Mouse (Mus musculus) spleen, postnatal 14 days (tissue): ENCODE results near the gene Hoxd4.
A peak's percentile ranks its signal among the peaks of the same experiment; 100 is the strongest.

ENCODE experiments used
- DNase-seq, 2 experiments: peaks; one replicate each; pipeline ENCODE4 v3.0.0; 2021 to 2022; ENCODE audit warnings: low spot score in 2 of 2

The Hoxd4 gene

GRCm38 (mm10) chr2:74706393-74706960 lies 5.3 kb upstream of the Hoxd4 start:
- DNase-seq, result no peak

GRCm38 (mm10) chr2:74707599-74707998 lies 4.1 kb upstream of the Hoxd4 start:
- DNase-seq, result no peak

- DNase-seq, result no peak
Measured at GRCm38 (mm10) chr2:74708676-74709075, 3.1 kb upstream of the Hoxd4 start.

DNA sequence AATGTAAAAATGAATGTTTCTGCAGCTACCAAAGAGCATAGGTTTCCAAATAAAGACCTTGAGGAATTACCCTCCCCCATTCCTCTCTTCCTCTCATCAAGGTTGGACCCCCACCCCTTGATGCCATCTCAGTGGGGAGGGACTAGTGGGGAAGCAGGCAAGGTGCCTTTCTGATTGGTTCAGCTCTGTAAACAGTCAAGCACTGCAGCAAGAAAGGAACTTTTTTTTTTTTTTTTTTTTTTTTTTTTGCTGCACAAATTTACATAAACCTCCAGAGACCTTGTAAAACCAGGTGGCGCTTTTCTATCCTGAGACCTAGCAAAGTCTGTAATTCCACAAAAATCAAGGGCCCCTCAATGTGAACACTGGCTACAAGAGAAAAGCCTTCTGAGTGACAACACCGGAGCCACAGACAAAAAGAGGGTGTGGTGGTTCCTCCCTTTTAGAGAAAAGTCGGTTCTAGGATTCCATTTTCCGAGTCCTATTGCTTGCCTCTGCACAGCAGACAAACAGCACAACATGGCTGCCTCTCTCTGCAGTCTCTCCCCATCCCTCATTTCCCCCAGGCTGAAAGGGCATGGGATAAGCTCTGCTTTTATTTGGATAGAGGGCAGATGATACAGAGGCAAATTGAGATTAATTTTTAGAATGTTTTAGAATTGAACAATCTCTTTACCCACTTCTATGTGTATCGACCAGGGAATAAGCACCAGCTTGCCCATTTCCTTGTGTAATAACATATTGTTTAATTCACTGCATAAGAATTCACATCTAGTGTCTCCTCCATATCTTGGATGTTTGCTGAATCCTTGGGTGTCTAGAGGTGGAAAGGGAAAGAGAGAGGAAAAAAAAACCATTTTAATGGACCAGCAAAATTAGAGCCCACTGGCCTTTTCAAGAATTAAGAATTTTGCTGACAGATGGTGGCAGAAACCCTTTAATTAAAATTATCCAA lies 2.0 kb upstream of the Hoxd4 start:
- DNase-seq, result no peak

DNA sequence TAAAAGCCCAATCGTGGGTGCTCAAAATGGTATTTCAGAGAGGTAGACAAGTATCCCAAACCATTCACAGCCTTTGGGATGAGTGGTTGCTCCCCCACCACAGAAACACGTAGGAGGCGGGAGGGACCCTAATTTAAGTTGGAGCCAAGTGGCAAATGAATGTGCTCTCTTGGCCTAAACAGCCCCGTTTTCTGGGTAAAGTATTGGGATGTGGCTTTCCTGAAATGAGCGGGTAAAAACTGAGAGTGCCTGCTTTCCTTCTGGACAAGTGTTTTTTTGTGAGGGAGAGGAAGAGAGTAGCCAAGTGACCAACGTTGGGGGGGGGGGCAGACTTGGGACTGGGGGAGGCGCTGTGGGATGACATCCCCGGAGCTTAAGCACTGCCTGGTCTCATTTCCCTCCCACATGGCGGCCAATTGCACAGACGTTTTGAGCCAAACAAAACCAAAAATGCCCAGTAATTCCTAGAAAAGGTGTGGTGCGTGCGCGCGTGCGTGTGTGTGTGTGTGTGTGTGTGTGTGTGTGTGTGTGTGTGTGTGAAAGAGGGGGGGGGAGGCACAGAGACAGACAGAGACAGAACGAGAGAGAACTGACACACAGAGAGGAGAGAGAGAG lies 693 bp upstream of the Hoxd4 start:
- DNase-seq, result no peak

GRCm38 (mm10) chr2:74713239-74714150 lies 1.8 kb downstream of the Hoxd4 start:
- DNase-seq, result no peak

DNA sequence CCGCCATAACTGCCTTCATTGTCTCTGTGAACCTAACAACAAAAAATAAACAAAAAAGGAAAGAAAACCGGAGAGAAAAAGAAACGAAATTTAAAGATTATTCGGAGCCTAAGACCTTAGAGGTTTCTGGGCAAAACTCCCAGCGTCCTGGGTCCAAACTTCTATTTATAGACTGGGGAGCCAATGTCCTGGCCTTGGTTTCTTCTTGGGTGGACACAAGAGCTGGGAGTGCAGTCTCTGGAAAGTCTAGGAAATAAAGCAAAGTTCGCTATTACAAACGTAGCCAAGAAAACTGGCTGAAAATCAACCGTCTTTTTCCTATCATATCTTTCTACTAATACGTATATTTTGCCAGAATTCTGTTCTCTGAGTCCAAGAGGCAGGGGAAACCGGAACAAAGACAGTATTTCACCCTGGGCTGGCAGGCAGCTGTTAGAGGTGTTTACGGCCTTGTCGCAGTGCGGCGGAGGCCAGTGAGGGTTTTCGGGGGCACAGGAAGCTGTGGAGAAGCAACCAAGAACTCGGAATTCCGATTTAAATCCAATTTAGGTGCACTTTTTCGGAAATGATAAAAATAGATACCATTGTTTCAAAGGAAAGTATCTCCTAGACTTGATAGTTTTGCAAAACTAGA lies 2.5 kb downstream of the Hoxd4 start:
- no peak for DNase-seq

- no peak for DNase-seq
Measured at GRCm38 (mm10) chr2:74714881-74715280, 3.2 kb downstream of the Hoxd4 start.

- DNase-seq, result peak in 1 of 2 experiments; percentile 49
Measured at GRCm38 (mm10) chr2:74715504-74716241, 3.9 kb downstream of the Hoxd4 start.

GRCm38 (mm10) chr2:74720384-74720783 lies 8.7 kb downstream of the Hoxd4 start:
- no peak for DNase-seq

- no peak for DNase-seq
Measured at GRCm38 (mm10) chr2:74720955-74721491, 9.3 kb downstream of the Hoxd4 start.

DNA sequence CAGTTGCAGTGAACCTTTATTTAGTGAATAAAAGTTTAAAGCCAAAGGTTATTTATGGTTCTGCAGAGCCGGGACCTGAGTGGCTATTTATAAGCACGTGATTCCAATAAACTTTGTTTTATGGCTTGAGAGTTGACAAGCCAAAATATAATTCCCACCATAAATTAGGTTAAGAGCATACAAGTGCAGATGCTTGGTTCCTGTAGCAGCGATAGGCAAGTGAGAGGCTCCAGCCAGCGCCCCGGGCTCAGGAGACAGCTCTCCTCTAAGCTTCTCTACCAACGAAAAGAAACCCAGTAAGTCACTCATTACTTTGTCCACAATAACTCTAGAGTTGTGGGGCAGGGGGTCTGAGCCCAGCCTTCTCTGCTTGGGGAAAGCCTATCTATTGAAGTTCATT lies 10.2 kb downstream of the Hoxd4 start:
- no peak for DNase-seq

GRCm38 (mm10) chr2:74722949-74723348 lies 11.2 kb downstream of the Hoxd4 start:
- DNase-seq, result no peak

DNA sequence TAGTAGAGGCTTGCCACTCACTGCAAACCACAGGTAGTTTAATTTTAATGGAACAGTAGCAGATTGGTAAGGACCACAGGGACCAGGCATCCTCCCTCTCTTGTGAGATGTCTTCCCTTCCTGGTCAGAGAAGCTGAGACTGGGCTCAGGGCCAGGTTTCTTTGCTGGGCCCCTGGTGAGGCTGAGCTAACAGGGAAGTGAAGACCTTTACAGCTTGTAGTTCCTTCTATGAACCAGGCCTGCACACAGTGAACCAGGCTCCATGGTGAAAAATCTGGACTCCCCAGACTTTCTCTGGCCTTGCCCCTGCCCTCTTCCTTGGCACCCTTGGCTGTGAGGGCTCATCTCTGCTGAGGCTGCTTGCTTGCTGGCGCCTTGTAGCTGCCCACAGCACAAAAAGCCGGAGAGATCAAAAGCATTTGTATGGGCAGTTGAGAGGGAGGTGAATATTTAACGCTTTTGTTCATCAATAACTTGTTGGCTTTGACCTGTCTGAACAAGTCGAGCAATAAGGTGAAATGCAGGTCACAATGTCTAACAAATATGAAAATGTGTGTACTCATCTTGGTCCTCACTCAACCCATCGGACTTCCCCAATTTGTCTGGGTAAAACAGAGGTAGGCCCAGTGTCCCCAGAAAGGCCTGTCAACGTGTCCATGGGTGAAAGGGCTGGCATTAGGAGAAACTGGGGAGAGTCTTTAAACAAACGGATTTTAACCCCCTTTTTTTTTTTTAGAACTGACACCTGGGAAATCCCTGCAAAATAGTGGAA lies 12.7 kb downstream of the Hoxd4 start:
- no peak for DNase-seq

GRCm38 (mm10) chr2:74725171-74725570 lies 13.4 kb downstream of the Hoxd4 start:
- no peak for DNase-seq

DNA sequence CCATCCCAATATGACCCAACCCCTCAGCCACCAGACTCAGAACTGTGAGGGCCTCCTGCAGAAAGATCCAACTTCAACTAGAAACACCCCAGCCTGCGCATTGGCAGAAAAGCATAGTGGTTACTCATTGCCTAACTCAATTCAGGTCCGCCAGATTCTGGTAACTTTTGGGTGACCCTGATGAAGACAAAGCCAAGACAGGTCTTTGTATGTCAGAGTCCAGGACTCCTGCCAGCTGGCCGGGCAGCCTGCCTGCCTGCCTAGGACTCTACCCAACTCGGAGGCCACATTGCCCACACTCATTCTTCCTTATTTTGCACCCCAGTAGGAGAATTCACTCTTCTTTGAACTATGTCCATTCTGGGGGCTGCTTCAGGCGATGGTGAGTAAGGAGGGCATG lies 14.8 kb downstream of the Hoxd4 start, which contains the start of gene Gm28230:
Gene Gm28230 (plus strand): TSS at position 178 of the 400 bp plus-strand sequence.
- no peak for DNase-seq

DNA sequence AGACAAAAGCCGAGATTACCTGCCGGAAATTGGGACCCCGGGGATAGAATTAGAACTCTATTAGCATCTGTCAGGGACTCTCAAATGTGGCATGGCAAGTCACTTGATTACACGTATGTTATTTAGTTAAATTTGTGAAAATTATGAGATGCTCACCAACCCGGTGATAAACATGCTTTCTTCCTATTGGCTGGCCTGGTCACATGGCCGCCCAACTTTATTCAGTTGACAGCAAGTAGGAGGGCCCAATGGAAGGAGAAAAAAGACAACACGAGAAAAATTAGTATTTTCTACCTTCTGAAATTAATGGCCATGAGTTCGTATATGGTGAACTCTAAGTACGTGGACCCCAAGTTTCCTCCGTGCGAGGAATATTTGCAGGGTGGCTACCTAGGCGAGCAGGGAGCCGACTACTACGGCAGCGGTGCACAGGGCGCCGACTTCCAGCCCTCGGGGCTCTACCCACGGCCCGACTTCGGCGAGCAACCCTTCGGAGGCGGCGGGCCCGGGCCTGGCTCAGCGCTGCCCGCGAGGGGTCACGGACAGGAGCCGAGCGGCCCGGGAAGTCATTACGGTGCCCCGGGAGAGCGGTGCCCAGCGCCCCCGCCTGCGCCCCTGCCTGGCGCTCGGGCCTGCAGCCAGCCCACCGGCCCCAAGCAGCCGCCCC lies 15.4 kb downstream of the Hoxd4 start:
- DNase-seq, result no peak

DNA sequence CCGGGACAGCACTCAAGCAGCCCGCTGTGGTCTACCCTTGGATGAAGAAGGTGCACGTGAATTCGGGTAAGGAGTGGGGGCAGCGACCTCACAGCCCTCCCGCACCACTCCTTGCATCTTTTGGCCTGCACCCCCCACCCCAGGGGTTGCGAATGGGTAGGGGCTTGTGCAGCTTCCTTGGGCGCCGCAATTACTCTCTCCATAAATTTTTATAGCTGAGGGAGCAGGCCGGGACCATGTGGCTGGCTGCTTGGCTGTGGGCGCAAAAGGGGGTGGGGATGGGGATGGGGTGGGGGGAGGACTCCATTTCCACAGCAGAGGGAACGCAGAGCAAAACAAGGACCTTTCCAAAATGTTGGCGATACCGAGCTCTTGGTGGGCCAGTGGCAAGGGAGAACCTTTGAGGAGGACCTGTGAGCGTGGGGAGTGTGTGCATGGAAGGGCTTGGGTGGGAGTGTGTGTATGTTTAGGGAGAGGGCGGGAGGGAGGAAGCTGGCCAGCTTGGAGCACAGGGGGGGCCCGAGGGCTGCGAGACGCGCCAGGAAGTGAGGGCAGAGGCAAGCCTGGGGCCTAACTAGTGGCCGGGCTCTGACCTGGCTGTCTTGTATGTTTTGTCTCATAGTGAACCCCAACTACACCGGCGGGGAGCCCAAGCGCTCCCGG lies 16.0 kb downstream of the Hoxd4 start:
- DNase-seq, result no peak
